Mouse (Mus musculus): ENCODE data around the gene Pus7l. TPM values are rescaled to one million over a fixed set of nuclear protein-coding genes. Genes with fewer than 3 reads are reported as not detected.

Gene Pus7l
- polyA plus RNA-seq (2015; fragmentation: Nextera tagmentation; extraction: Ambion mirVana) = 8.7 and 9.3 TPM in 2 replicates

GRCm38 (mm10) chr15:94543409-94544051 lies at the start of gene Pus7l, which contains the start of gene Irak4:
Gene Pus7l (minus strand): TSS chr15:94543547.
Gene Irak4 (plus strand): TSS chr15:94543643.
- no peaks in the 10 kb centered on the region for H3K36me3 ChIP-seq
- H3K4me1 ChIP-seq = peaks cover 11% of the 10 kb centered on the region; the same call in 1 of the 2 replicates
- ATAC-seq (ENCODE audit: low FRiP score, low read depth) = peak; percentile 98
- H3K4me3 ChIP-seq = peak within 1 kb of the TSS; percentile 77
- H3K9me3 ChIP-seq = no peaks in the 10 kb centered on the region
- peak within 1 kb of the TSS; percentile 59 for H3K27ac ChIP-seq
- H3K9ac ChIP-seq = peak within 1 kb of the TSS; percentile 71
- WGBS = under 1% methylated on average over 42 of the region's 45 CpGs
- H3K27me3 ChIP-seq = no peaks in the 10 kb centered on the region
- peak within 1 kb of the TSS; percentile 82 for H3K4me2 ChIP-seq (replicated peaks)

- WGBS = 54% methylated on average over 4 of the region's 4 CpGs
- Histone ChIP-seq H3K36me3 (peaks cover under 1% of the 10 kb centered on the region; the same call in 1 of the 2 replicates), H3K27ac (no peak overlapping the region)
These were observed 48.0 kb upstream of the Pus7l start for GRCm38 (mm10) chr15:94591356-94591755.

GRCm38 (mm10) chr15:94590083-94590482 lies 46.7 kb upstream of the Pus7l start:
- H3K4me3 ChIP-seq = peak overlapping the region; percentile 97
- H3K36me3 ChIP-seq = peaks cover 12% of the 10 kb centered on the region
- 0 out of 2 replicates have a peak, but pooled peaks have one; percentile 4 for ATAC-seq (ENCODE audit: low FRiP score, low read depth)
- no peaks in the 10 kb centered on the region for H3K27me3 ChIP-seq
- H3K4me1 ChIP-seq = peaks cover 12% of the 10 kb centered on the region
- H3K27ac ChIP-seq = no peak overlapping the region
- H3K9ac ChIP-seq = peak overlapping the region; percentile 43; the same call in 1 of the 2 replicates
- H3K9me3 ChIP-seq = no peaks in the 10 kb centered on the region
- H3K4me2 ChIP-seq (replicated peaks) = peak overlapping the region; percentile 58
- WGBS = 11% methylated on average over 8 of the region's 8 CpGs

More at GRCm38 (mm10) chr15:94591356-94591755, 48.0 kb upstream of the Pus7l start:
- H3K4me3 ChIP-seq = no peak overlapping the region
- no peaks in the 10 kb centered on the region for H3K9me3 ChIP-seq
- H3K27me3 ChIP-seq = no peaks in the 10 kb centered on the region
- peaks cover 12% of the 10 kb centered on the region for H3K4me1 ChIP-seq
- no peak for ATAC-seq (ENCODE audit: low FRiP score, low read depth)
- no peak overlapping the region for H3K9ac ChIP-seq
- no peak overlapping the region for H3K4me2 ChIP-seq (replicated peaks)

GRCm38 (mm10) chr15:94589219-94590075 lies 46.1 kb upstream of the Pus7l start, which contains the start of gene Twf1:
Gene Twf1 (minus strand): TSS chr15:94589889.
- H3K27ac ChIP-seq = peak within 1 kb of the TSS; percentile 70
- WGBS = under 1% methylated on average over 69 of the region's 70 CpGs

GRCm38 (mm10) chr15:94587826-94588715 lies 44.7 kb upstream of the Pus7l start:
- H3K36me3 ChIP-seq = peaks cover 32% of the 10 kb centered on the region
- H3K4me3 ChIP-seq = peak overlapping the region; percentile 97
- H3K27me3 ChIP-seq = no peaks in the 10 kb centered on the region
- H3K9me3 ChIP-seq = no peaks in the 10 kb centered on the region
- peaks cover 12% of the 10 kb centered on the region for H3K4me1 ChIP-seq
- H3K27ac ChIP-seq = no peak overlapping the region
- WGBS = 64% methylated on average over 9 of the region's 9 CpGs
- H3K4me2 ChIP-seq (replicated peaks) = peak overlapping the region; percentile 72
- peak overlapping the region; percentile 95; the same call in 1 of the 2 replicates for H3K9ac ChIP-seq
- no peak for ATAC-seq (ENCODE audit: low FRiP score, low read depth)

More at GRCm38 (mm10) chr15:94589219-94590075, 46.1 kb upstream of the Pus7l start, which contains the start of gene Twf1:
- peaks cover 18% of the 10 kb centered on the region for H3K36me3 ChIP-seq
- peaks cover 12% of the 10 kb centered on the region for H3K4me1 ChIP-seq
- ATAC-seq (ENCODE audit: low FRiP score, low read depth) = peak; percentile 99
- H3K4me3 ChIP-seq = peak within 1 kb of the TSS; percentile 97
- H3K4me2 ChIP-seq (replicated peaks) = peak within 1 kb of the TSS; percentile 72
- H3K9ac ChIP-seq = peak within 1 kb of the TSS; percentile 95
- H3K27me3 ChIP-seq = no peaks in the 10 kb centered on the region
- no peaks in the 10 kb centered on the region for H3K9me3 ChIP-seq

GRCm38 (mm10) chr15:94584738-94585137 lies 41.4 kb upstream of the Pus7l start:
- no peaks in the 10 kb centered on the region for H3K27me3 ChIP-seq
- H3K4me2 ChIP-seq (replicated peaks) = no peak overlapping the region
- peaks cover 63% of the 10 kb centered on the region for H3K36me3 ChIP-seq
- peaks cover 14% of the 10 kb centered on the region for H3K4me1 ChIP-seq
- no peaks in the 10 kb centered on the region for H3K9me3 ChIP-seq
- H3K9ac ChIP-seq = no peak overlapping the region
- H3K27ac ChIP-seq = no peak overlapping the region
- H3K4me3 ChIP-seq = no peak overlapping the region
- WGBS = 84% methylated on average over 4 of the region's 4 CpGs
- ATAC-seq (ENCODE audit: low FRiP score, low read depth) = no peak

- Histone ChIP-seq H3K4me2 (replicated peaks) (no peak overlapping the region), H3K9ac (no peak overlapping the region; the same call in 1 of the 2 replicates), H3K36me3 (peaks cover 73% of the 10 kb centered on the region), H3K9me3 (no peaks in the 10 kb centered on the region), H3K4me1 (peaks cover 8% of the 10 kb centered on the region), H3K27me3 (no peaks in the 10 kb centered on the region), H3K27ac (no peak overlapping the region), H3K4me3 (no peak overlapping the region)
- ATAC-seq (ENCODE audit: low FRiP score, low read depth) = no peak
- 85% methylated on average over 10 of the region's 10 CpGs for WGBS
These were observed 39.8 kb upstream of the Pus7l start for GRCm38 (mm10) chr15:94583153-94583552.

- H3K36me3 ChIP-seq = peaks cover 76% of the 10 kb centered on the region
- H3K9me3 ChIP-seq = no peaks in the 10 kb centered on the region
- no peak for ATAC-seq (ENCODE audit: low FRiP score, low read depth)
These were observed 38.8 kb upstream of the Pus7l start for GRCm38 (mm10) chr15:94582000-94582593.

GRCm38 (mm10) chr15:94574566-94575268 lies 31.4 kb upstream of the Pus7l start:
- H3K27me3 ChIP-seq = no peaks in the 10 kb centered on the region
- ATAC-seq (ENCODE audit: low FRiP score, low read depth) = no peak
- H3K36me3 ChIP-seq = peaks cover 12% of the 10 kb centered on the region
- no peaks in the 10 kb centered on the region; the same call in 1 of the 2 replicates for H3K4me1 ChIP-seq
- WGBS = 72% methylated on average over 4 of the region's 4 CpGs
- no peak overlapping the region for H3K27ac ChIP-seq
- no peak overlapping the region for H3K9ac ChIP-seq
- H3K4me2 ChIP-seq (replicated peaks) = no peak overlapping the region
- no peaks in the 10 kb centered on the region for H3K9me3 ChIP-seq
- no peak overlapping the region for H3K4me3 ChIP-seq

More at GRCm38 (mm10) chr15:94582000-94582593, 38.8 kb upstream of the Pus7l start:
- Histone ChIP-seq H3K27ac (no peak overlapping the region), H3K4me2 (replicated peaks) (no peak overlapping the region), H3K4me1 (0 out of 2 replicates have a peak, but pooled peaks cover 2% of the 10 kb centered on the region), H3K27me3 (no peaks in the 10 kb centered on the region), H3K9ac (no peak overlapping the region), H3K4me3 (no peak overlapping the region)
- WGBS = 50% methylated on average over 7 of the region's 7 CpGs

- WGBS = 71% methylated on average over 8 of the region's 8 CpGs
- H3K27me3 ChIP-seq = no peaks in the 10 kb centered on the region
- no peak for ATAC-seq (ENCODE audit: low FRiP score, low read depth)
- no peak overlapping the region for H3K4me3 ChIP-seq
- H3K27ac ChIP-seq = no peak overlapping the region
- H3K9me3 ChIP-seq = no peaks in the 10 kb centered on the region
- H3K4me2 ChIP-seq (replicated peaks) = no peak overlapping the region
- no peak overlapping the region for H3K9ac ChIP-seq
- H3K36me3 ChIP-seq = no peaks in the 10 kb centered on the region
- no peaks in the 10 kb centered on the region; the same call in 1 of the 2 replicates for H3K4me1 ChIP-seq
These were observed 29.4 kb upstream of the Pus7l start for GRCm38 (mm10) chr15:94572746-94573145.
